Mouse (Mus musculus) olfactory bulb, adult 2 months (tissue): Measurements from ENCODE around the gene Grsf1.

Source experiments
- CTCF ChIP-seq: fragments of 200-500 bp; IDR thresholded peaks from 2 replicates; pipeline ENCODE4 v1.5.1; 2012; ENCODE audit warnings: low read depth, mild to moderate bottlenecking, low read length, moderate library complexity; ENCODE audit not compliant: insufficient read depth
- POLR2A ChIP-seq: fragments of 200-500 bp; IDR thresholded peaks from 2 replicates; pipeline ENCODE4 v1.6.1; 2012; ENCODE audit warnings: mild to moderate bottlenecking, low read depth, low read length, moderate library complexity; ENCODE audit not compliant: insufficient read depth

- TF ChIP-seq CTCF = no peak
- TF ChIP-seq POLR2A = peak; percentile 72
These were observed at the start of gene Grsf1 for GRCm38 (mm10) chr5:88675443-88676387.
